Mouse (Mus musculus) limb, embryonic 11.5 days (tissue): ENCODE results near the gene Zic5. TPM values are rescaled to one million over a fixed set of nuclear protein-coding genes. Genes with fewer than 3 reads are reported as not detected.

Experiments used
- ATAC-seq: fragments of 200-750 bp; cut with Nextera tagmentation; 2 replicates; pipeline ENCODE4 v1.8.0; 2017; ENCODE audit warnings: low read depth; ENCODE audit not compliant: insufficient number of reproducible peaks, low FRiP score, low TSS enrichment
- DNase-seq: peaks from one replicate; pipeline ENCODE4 v3.0.0-alpha.2; 2015; ENCODE audit warnings: low spot score
- H3K27ac ChIP-seq: fragments of 300-500 bp; sonication (generic); replicated peaks from 2 replicates; pipeline ENCODE4 v1.5.1; 2014; ENCODE audit warnings: low read depth, mild to moderate bottlenecking, low read length
- H3K27me3 ChIP-seq: fragments of 300-500 bp; sonication (generic); 2 replicates; pipeline ENCODE4 v1.6.1; 2014; ENCODE audit warnings: mild to moderate bottlenecking, low read length, mixed read lengths; ENCODE audit not compliant: control insufficient read depth, insufficient read depth
- H3K36me3 ChIP-seq: fragments of 300-500 bp; sonication (generic); 2 replicates; pipeline ENCODE4 v1.6.1; 2014; ENCODE audit warnings: mild to moderate bottlenecking, low read length, moderate library complexity, mixed read lengths; ENCODE audit not compliant: control insufficient read depth, insufficient read depth
- H3K4me1 ChIP-seq: fragments of 300-500 bp; sonication (generic); 2 replicates; pipeline ENCODE4 v1.6.1; 2014; ENCODE audit warnings: low read length, mixed read lengths; ENCODE audit not compliant: control insufficient read depth, insufficient read depth
- H3K4me2 ChIP-seq: fragments of 300-500 bp; sonication (generic); 2 replicates; pipeline ENCODE4 v1.6.1; 2014; ENCODE audit warnings: low read depth, mild to moderate bottlenecking, moderate library complexity; ENCODE audit not compliant: severe bottlenecking
- H3K4me3 ChIP-seq: fragments of 300-500 bp; sonication (generic); 2 replicates; pipeline ENCODE4 v1.5.1; 2014; ENCODE audit warnings: low read depth, low read length
- H3K9ac ChIP-seq: fragments of 300-500 bp; sonication (generic); 2 replicates; pipeline ENCODE4 v1.6.1; 2014; ENCODE audit warnings: mild to moderate bottlenecking, low read length
- H3K9me3 ChIP-seq: fragments of 300-500 bp; sonication (generic); 2 replicates; pipeline ENCODE4 v1.6.1; 2016; ENCODE audit warnings: low read length; ENCODE audit not compliant: control insufficient read depth
- WGBS: fragments of 180-500 bp; shearing (Covaris S2); extraction: QIAGEN DNeasy Blood & Tissue Kit; methylation state at CpG from one replicate; pipeline ENCODE4 v1.1.7; 2014; 5-methylcytosine and 5-hydroxymethylcytosine counted together
- polyA plus RNA-seq: library from polyadenylated mRNA; unstranded; fragments of >200 nt; fragmentation: Nextera tagmentation; extraction: Ambion mirVana; gene quantifications from 2 replicates; pipeline ENCODE4 v1.2.1, GENCODE M21; 2014

Gene Zic5
- polyA plus RNA-seq, 1 experiment from 2014 or later: 11.3 TPM

DNA sequence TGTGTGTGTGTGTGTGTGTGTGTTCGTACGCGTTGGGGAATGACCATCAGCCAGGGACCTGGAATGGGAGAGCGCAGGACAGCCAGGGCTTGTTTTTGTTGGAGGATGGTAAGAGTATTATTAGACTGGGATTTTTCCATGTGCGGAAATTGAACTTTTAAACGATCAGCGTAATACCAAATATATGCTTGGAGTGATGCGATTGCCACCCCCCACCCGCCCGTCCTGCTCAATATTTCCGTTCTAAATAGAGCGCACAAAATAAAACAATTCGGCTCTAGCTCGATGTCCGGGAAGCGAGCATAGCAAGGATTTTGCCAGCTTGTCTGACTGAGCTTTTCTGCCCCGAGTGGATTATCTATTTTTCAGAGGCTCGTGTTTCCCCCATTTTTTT, 11.3 kb upstream of the Zic5 start:
- H3K4me2 ChIP-seq: peak overlapping the region; percentile 75
- H3K9me3 ChIP-seq: no peaks in the 10 kb centered on the region
- no peaks in the 10 kb centered on the region for H3K36me3 ChIP-seq
- ATAC-seq (no peak), DNase-seq (no peak)
- H3K4me3 ChIP-seq: peak overlapping the region; percentile 77
- under 1% methylated on average over 18 of the region's 18 CpGs for WGBS
- H3K27ac ChIP-seq: peak overlapping the region; percentile 99
- peaks cover 19% of the 10 kb centered on the region for H3K27me3 ChIP-seq
- peaks cover 19% of the 10 kb centered on the region for H3K4me1 ChIP-seq
- H3K9ac ChIP-seq: peak overlapping the region; percentile 97

DNA sequence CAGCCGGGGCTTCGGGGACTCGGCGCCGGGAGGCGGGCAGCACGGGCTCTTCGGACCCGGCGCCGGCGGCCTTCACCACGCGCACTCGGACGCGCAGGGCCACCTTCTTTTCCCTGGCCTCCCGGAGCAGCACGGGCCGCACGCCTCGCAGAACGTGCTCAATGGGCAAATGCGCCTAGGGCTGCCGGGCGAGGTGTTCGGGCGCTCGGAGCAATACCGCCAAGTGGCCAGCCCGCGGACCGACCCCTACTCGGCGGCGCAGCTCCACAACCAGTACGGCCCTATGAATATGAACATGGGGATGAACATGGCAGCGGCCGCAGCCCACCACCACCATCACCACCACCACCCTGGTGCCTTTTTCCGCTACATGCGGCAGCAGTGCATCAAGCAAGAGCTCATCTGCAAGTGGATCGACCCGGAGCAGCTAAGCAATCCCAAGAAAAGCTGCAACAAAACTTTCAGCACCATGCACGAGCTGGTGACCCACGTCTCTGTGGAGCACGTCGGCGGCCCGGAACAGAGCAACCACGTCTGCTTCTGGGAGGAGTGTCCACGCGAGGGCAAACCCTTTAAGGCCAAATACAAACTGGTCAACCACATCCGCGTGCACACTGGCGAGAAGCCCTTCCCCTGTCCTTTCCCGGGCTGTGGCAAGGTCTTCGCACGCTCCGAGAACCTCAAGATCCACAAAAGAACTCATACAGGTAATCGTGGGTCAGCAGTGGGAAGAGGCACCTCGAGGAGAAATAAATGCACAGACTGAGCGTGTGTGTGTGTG, 10.8 kb upstream of the Zic5 start:
- ATAC-seq: no peak
- peak overlapping the region; percentile 77 for H3K4me3 ChIP-seq
- H3K36me3 ChIP-seq: no peaks in the 10 kb centered on the region
- H3K27ac ChIP-seq: peak overlapping the region; percentile 99
- H3K9me3 ChIP-seq: no peaks in the 10 kb centered on the region
- H3K27me3 ChIP-seq: peaks cover 15% of the 10 kb centered on the region
- peak overlapping the region; percentile 75 for H3K4me2 ChIP-seq
- peak; percentile 74 for DNase-seq
- under 1% methylated on average over 62 of the region's 62 CpGs for WGBS
- H3K4me1 ChIP-seq: peaks cover 14% of the 10 kb centered on the region
- peak overlapping the region; percentile 97 for H3K9ac ChIP-seq

DNA sequence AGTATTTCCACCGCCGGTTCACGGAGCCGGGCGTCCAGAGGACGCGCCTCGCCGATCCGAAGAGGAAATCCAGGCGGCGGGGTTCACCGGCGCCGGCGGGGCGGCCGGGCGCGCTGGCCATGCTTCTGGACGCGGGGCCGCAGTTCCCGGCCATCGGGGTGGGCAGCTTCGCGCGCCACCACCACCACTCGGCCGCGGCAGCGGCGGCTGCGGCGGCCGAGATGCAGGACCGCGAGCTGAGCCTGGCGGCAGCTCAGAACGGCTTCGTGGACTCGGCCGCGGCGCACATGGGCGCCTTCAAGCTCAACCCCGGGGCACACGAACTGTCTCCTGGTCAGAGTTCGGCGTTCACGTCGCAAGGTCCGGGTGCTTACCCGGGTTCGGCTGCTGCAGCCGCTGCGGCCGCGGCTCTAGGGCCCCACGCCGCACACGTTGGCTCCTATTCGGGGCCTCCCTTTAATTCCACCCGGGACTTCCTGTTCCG, 10.1 kb upstream of the Zic5 start:
- Histone ChIP-seq H3K27me3 (peaks cover 12% of the 10 kb centered on the region), H3K4me3 (peak overlapping the region; percentile 77), H3K27ac (peak overlapping the region; percentile 99), H3K9me3 (no peaks in the 10 kb centered on the region), H3K36me3 (no peaks in the 10 kb centered on the region), H3K4me1 (peaks cover 14% of the 10 kb centered on the region), H3K9ac (peak overlapping the region; percentile 97), H3K4me2 (peak overlapping the region; percentile 75)
- DNase-seq (peak; percentile 69), ATAC-seq (no peak)
- WGBS: under 1% methylated on average over 65 of the region's 65 CpGs

DNA sequence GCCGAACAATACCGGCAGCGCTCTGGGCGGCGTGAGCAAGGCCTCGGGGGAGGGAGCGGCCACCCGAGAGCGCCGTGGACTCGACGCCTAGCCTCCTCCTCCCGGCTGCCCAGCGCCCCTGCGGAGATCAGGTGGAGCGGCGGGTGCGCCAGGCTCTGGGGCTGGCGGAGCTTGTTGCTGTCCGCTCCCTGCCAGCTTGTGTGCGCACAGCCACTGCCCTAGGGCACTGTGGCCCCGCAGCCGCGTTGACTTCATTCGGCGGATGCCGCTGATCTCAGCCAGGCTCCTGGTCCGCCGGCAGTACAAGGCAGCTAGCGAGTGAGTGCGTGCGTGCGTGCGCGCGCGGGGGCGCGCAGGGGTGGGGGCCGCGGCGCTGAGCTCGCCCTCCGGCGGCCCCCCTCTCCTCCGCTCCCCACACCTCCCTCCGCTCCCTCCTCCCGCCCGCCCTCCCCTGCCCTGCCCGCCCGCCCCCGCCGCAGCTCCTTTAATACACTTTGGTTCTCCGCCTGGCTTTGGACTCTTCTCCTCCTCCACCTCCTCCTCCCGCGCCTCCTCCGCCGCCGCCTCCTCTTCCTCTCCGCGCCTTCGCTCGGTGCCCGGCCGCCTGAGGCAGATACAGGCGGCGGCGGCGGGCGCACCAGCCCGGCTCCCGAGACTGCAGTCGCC, 9.5 kb upstream of the Zic5 start, which contains the start of gene Zic2:
Zic2 (plus strand) TSS at position 545 of the 666 bp plus-strand sequence.
- Histone ChIP-seq H3K9me3 (no peaks in the 10 kb centered on the region), H3K4me2 (peak within 1 kb of the TSS; percentile 75), H3K4me1 (peaks cover 14% of the 10 kb centered on the region), H3K9ac (peak within 1 kb of the TSS; percentile 97), H3K36me3 (no peaks in the 10 kb centered on the region), H3K27ac (peak within 1 kb of the TSS; percentile 99), H3K4me3 (peak within 1 kb of the TSS; percentile 77), H3K27me3 (peaks cover 12% of the 10 kb centered on the region)
- ATAC-seq (peak; percentile 58), DNase-seq (peak; percentile 84)
- under 1% methylated on average over 46 of the region's 73 CpGs for WGBS

DNA sequence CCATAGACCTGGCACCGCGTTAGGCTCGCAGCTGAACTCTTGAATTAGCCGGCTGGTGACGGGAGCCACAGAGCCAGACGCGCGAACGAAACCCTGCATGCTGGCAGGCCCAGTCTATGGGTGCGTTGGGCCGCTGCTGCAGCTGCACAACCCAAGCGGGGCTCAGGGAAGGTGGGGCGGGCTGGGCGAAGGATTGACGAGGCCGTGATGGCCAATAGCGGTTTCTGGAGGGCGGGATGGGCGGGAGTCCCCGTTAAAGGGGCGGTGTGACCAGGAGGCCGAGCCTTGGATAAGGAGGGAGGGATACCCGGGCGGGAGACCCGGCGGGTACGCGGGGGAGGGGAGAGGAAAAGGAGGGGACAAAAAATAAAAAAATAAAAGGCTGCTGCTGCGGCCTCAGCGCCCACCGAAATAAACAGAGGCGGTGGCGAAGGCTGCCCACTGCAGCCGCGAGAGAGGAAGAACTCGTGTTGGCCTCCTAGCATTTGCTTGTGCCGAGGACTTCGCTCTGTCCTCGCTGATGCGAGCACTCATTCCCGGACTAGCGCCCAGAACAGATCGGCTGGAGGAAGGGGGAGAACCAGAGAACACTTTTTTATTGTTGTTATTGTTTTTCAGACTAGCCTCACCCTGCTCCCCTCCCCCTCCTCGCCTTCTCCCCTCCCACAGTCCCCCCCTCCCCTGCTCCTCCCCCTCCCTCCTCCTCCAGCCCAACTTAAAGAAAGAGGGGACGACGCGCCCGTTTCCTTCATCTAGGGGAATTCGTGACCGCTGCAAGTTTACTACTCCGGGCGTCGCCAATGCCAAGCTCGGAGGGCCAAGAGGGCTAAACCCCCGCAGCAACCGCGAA, 8.8 kb upstream of the Zic5 start:
- Histone ChIP-seq H3K4me3 (peak overlapping the region; percentile 77), H3K4me1 (peaks cover 15% of the 10 kb centered on the region), H3K36me3 (no peaks in the 10 kb centered on the region), H3K27me3 (peaks cover 15% of the 10 kb centered on the region), H3K4me2 (peak overlapping the region; percentile 75), H3K9ac (peak overlapping the region; percentile 97), H3K9me3 (no peaks in the 10 kb centered on the region), H3K27ac (peak overlapping the region; percentile 99)
- DNase-seq (peak; percentile 89), ATAC-seq (peak; percentile 82)
- under 1% methylated on average over 55 of the region's 57 CpGs for whole genome bisulfite sequencing

DNA sequence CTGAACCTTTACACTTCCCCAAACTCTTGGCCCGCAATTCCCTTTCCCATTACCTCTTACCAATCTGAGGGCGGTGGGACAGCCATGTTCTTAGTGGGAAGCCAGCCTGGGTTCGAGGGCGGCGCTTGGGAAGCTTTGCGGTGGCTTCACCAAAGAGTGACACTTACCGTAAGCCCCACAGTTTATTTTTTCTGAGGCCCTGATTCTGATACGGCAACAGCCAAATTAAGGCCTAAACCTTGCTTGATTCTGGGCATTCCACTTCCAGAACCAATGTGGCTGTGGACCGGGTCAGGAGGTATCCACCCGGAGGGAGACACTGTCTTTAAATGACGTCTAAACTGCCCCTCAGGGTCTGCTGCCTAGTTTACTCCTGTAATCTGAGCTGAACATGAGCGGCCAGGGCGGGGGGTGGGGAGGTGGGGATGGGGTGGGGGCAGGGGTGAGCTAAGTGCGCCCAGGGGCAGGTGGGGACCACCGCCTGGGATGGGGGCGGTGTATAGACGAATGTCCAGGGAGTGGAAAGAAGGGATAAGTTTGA, 7.8 kb upstream of the Zic5 start:
- ATAC-seq: peak; percentile 23
- Histone ChIP-seq H3K27me3 (peaks cover 12% of the 10 kb centered on the region), H3K36me3 (no peaks in the 10 kb centered on the region), H3K9ac (peak overlapping the region; percentile 49), H3K9me3 (no peaks in the 10 kb centered on the region), H3K4me3 (peak overlapping the region; percentile 77), H3K27ac (peak overlapping the region; percentile 64), H3K4me1 (peaks cover 18% of the 10 kb centered on the region), H3K4me2 (peak overlapping the region; percentile 75)
- DNase-seq: peak; percentile 55
- 0% methylated on average over 17 of the region's 17 CpGs for WGBS

DNA sequence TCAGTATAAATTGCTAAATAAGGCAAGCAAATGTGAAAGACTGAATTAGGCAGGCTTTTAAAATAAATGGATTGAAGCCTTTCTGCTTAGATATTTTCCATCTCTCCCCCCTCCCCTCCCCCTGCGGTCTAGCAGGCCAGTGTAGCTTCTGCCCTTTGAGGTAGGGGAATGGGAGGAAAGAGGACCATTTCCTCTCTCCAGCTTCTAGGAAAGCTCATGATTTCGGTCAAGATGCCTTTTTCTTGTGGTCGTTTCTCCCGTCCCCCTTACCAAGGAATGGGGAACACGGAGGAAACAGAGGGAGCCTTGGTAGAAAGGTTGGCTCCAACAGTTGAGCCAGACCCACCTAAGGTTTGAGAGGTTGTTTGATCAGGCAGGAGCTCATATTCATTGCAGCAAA, 7.2 kb upstream of the Zic5 start:
- Histone ChIP-seq H3K4me2 (peak overlapping the region; percentile 75), H3K27ac (peak overlapping the region; percentile 42; the same call in 1 of the 2 replicates), H3K9ac (peak overlapping the region; percentile 56), H3K36me3 (no peaks in the 10 kb centered on the region), H3K27me3 (peaks cover 12% of the 10 kb centered on the region), H3K4me3 (peak overlapping the region; percentile 77), H3K9me3 (no peaks in the 10 kb centered on the region), H3K4me1 (peaks cover 18% of the 10 kb centered on the region)
- ATAC-seq: no peak
- WGBS: under 1% methylated on average over 5 of the region's 5 CpGs
- peak; percentile 35 for DNase-seq
